Mouse (Mus musculus): ENCODE data around the gene Ctnna2.

The Ctnna2 gene

GRCm38 (mm10) chr6:77979241-77979961, at the start of gene Ctnna2:
Gene Ctnna2 (minus strand): TSS chr6:77979699.
- in situ Hi-C loops (cut with MboI) = no loop called here

- in situ Hi-C loops (cut with MboI) = no loop called here
Observed at GRCm38 (mm10) chr6:77980137-77981052, 896 bp upstream of the Ctnna2 start.

DNA sequence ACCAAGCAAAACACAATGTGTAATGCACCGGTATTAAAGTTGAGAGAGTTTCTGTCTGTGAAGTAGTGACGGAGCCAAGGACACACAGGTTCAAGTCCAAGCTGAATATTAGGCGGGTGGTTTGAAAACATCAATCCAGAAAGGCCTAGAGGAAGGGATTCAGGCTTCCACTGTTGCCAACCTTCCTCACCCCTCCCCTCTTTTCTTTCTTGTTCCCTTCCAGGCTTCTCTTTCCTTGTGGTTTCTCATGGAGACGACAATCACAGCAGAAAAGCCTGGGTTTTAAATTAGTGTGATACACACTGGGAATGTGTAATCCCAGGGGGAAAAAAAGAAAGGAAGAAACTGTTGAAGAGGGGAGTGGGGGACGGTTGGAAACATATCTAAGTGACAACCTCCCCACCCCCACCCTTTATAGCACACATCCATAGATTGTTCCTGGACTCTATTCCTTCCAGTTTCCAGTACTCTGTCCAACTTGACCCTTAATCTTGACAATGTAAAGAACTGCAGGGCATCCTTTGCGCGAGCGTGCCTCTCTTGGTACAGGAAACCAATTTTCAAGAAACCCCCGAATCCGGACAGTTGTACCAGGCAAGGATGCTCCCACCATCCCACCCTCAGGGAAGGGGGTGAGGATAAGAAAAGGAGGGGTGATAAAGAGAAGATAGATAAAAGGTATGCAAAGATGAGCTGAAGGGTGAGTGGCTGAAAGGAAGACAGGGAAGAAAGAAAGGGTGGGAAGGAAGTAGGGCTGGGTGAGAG, 841 bp downstream of the Ctnna2 start:
- in situ Hi-C loops (cut with MboI) = no loop called here

DNA sequence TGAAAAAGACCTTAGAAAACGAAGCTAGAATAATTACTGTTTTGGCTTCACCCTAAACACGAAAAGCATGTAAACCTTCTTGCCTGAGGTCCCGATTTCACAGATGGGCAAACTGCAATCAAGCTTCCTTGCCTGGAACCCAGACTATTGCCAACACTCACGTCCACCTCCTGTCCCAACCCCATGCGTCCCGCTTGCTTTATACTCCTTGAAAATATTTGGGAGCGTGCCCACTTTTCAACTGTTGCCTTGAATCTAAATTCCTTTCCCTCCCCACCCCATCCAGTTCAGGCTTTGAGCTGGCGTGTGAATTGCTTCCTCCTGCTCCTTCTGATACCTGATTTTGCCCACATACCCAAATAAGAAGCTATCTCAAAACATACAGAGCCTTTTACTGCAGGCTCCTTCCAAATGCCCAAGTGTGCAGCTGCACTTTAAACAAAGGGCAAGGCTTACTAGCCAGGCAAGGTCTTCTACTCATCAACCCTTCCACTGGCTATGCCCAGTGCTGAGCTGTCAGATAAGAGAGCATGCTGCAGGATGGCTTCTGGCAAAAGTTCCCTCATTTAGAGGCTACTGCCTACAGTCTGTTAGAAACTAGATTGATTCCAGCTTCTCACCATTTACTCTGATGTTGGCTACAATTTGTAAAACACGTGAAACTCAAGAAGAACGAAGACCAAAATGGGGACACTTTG, 8.8 kb downstream of the Ctnna2 start:
- in situ Hi-C loops (cut with MboI) = no loop called here

DNA sequence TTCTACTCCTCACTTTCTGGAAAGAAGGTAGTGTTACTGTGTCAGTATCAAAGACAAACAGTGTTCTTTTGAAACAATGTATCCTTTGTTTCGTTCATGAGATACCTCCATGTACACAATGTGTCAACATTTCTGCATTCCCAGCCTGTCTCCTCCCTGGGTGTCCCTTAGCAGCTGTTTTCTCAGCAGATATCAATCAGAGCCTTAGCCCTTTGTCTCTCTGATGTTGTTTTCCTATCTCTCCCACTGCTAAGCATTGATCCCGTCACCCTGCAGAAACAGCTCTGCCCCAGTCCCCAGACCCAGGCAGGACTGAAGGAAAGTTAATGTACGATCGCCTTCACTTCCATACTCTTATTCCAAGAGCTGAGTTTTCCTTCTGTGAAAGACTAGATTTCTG, 9.7 kb downstream of the Ctnna2 start:
- in situ Hi-C loops (cut with MboI) = no loop called here

- in situ Hi-C loops (cut with MboI) = no loop called here
Observed at GRCm38 (mm10) chr6:77962011-77962410, 17.5 kb downstream of the Ctnna2 start.

DNA sequence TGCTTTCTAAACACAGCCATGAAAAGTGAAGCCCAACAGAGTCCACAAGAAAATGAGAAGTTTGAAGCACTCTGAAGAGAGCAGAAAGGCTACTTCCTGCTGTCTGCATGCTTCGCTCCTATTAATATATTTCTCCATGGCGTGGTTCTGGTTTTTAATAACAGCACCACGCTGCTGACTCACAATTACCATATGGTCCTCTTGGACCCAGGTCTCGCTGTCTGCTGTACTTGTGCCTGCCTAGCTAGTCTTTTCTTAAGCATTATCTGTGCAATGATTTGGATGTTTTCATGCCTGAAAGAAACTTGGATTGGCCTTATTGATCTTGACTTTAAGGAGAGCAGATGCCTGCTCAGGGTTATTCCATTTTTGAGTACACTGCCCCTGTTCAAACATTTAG, 28.2 kb downstream of the Ctnna2 start:
- in situ Hi-C loops (cut with MboI) = no loop called here

GRCm38 (mm10) chr6:77950690-77951089, 28.8 kb downstream of the Ctnna2 start:
- in situ Hi-C loops (cut with MboI) = no loop called here

DNA sequence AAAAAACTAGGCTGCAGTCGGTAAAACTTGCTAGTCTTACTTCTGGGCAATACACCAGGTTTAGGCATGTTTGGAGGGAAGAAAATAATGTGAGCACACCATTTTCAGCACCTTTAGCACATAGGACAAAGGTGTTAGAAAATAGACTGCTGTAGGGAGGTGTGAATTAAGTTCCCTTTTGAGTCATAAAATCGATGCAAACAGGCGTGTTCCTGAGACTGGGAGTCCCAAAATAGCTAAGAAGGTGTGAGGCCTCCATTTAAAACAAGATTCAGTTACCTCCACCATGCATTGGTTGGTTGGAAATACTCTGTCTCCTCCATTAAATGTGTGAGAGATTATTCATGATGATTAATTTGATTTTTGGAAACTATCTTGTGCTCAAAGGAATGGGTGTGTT, 50.1 kb downstream of the Ctnna2 start:
- in situ Hi-C loops (cut with MboI) = no loop called here

DNA sequence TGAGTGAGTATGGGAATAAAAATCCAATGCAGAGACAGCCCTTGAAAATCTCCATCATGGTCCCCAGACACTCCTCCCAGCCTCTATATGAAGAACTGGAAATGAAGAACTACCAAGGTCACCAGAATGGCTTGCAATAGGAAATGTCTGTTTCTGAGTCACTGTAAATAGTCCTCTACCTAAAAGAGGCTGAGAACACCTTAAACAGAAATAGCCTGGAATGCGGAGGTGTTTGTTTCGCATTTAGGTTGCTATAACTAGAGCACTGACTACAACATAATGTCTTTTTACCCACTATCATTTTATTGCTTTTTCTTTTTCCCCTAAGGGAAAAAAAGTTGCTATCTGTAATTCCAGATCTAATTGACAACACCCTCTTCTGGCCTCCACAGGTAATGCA, 106.3 kb downstream of the Ctnna2 start:
- in situ Hi-C loops (cut with MboI) = no loop called here

GRCm38 (mm10) chr6:77869313-77869712, 110.2 kb downstream of the Ctnna2 start:
- in situ Hi-C loops (cut with MboI) = no loop called here

DNA sequence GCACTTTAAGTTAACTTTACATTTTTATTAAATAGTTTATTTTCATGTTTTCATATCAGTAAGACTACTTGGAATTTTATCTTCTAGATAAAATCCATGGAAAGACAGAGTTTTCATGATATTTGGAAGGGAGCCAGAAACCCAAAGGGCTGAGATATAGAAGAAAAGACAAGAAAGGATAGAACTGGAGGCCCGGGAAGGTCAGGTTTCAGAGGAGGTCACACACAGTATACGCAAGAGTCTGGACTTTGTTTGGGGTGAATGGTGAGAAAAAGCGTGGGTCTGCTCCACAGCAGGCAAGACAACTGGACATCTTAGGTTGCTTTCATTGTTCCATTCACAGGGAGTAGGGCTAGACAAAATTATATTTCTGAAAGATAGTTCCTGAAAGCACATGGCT, 111.4 kb downstream of the Ctnna2 start:
- in situ Hi-C loops (cut with MboI) = no loop called here

DNA sequence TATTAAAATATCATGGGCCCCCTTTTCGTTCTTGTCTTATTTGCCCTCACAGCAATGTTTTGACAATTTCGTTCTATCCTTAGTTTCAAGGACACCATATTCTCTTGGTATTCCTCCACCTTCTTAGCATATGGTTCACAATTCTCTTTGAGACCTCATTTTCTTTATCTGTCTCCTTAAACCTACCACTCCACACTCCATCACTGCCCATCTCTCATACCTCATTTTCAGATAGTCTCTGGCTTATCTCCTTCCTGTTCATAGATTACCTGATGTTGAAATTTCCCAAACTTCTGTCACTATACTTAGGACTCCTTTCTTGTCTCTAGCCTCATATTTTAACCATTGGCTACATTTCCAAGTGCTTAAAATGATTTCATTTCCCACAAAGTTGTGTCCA, 116.1 kb downstream of the Ctnna2 start:
- in situ Hi-C loops (cut with MboI) = no loop called here

- in situ Hi-C loops (cut with MboI) = no loop called here
Observed at GRCm38 (mm10) chr6:77862781-77863180, 116.7 kb downstream of the Ctnna2 start.

GRCm38 (mm10) chr6:77849438-77849837, 130.1 kb downstream of the Ctnna2 start:
- in situ Hi-C loops (cut with MboI) = no loop called here

GRCm38 (mm10) chr6:77848796-77849195, 130.7 kb downstream of the Ctnna2 start:
- in situ Hi-C loops (cut with MboI) = no loop called here

- in situ Hi-C loops (cut with MboI) = no loop called here
Observed at GRCm38 (mm10) chr6:77847651-77848050, 131.8 kb downstream of the Ctnna2 start.

DNA sequence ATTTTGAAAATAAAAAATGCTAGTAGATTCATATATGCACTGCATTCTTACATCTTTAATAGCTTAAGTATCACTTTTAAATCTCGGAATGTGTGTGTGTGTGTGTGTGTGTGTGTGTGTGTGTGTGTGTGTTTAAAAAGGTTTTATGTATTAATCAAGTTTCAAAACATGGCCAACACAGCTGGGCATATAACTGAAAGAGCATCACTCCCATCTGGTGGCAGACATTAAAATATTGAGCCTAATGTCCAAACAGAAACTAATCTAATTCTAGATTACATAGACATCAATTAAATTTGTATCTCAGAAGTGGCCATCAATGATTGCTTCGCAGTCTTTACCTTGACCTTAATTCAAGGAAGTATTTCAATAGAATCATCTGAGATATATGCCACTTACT, 140.4 kb downstream of the Ctnna2 start:
- in situ Hi-C loops (cut with MboI) = no loop called here

DNA sequence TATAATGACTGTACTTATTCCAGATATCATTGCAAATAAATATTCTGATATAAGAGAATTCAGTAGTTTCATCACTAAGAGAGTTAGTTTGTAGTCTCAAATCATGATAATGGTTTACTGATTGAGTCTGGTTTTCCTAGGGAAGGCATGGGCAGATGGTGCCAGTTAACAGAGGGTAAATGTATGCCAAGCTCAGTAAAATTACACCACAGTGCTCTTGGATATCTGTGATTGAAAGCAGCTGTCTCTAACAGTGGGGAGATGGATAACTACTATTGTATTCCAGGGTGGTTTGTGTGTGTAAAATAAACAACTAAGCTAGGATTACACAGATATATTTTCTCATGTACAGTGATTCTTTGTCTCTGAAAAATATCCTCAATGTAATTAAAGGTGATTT, 140.8 kb downstream of the Ctnna2 start:
- in situ Hi-C loops (cut with MboI) = no loop called here

DNA sequence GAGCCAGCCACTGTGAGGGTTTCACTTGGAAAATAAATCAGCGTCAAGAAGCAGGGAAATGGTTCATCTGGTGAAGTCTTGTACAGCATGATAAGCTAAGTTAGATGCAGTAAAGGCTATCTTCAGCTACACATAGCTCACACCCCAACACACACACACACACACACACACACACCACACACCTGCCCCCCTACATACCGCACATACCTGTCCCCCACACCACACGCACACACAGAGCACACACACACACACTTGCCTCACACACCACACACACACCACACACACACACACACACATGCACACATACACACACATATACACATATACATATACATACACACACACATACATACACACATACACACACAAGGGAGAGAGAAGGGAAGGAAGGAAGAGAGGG, 142.0 kb downstream of the Ctnna2 start:
- in situ Hi-C loops (cut with MboI) = no loop called here

GRCm38 (mm10) chr6:77834680-77835079, 144.8 kb downstream of the Ctnna2 start:
- in situ Hi-C loops (cut with MboI) = no loop called here

GRCm38 (mm10) chr6:77827526-77827925, 152.0 kb downstream of the Ctnna2 start:
- in situ Hi-C loops (cut with MboI) = no loop called here

All from mature B cell (primary cell).